Mouse (Mus musculus) heart, embryonic 10.5 days (tissue): ENCODE results near the gene Dbnl. TPM values are rescaled to one million over a fixed set of nuclear protein-coding genes. Genes with fewer than 3 reads are reported as not detected.
"Not testable (repeated sequence)": the region's sequence is repeated elsewhere in the genome, so short reads cannot be mapped to it uniquely, and the experiment has no call there.

Experiments
- DNase-seq: peaks from one replicate; pipeline ENCODE4 v3.0.0-alpha.2; 2017; ENCODE audit warnings: low spot score
- H3K27ac ChIP-seq: fragments of 300-500 bp; sonication (generic); 2 replicates; pipeline ENCODE4 v1.5.1; 2016; ENCODE audit warnings: mild to moderate bottlenecking
- H3K27me3 ChIP-seq: fragments of 300-500 bp; sonication (generic); 2 replicates; pipeline ENCODE4 v1.6.1; 2016; ENCODE audit warnings: mild to moderate bottlenecking; ENCODE audit not compliant: poor library complexity, insufficient read depth, severe bottlenecking
- H3K36me3 ChIP-seq: fragments of 300-500 bp; sonication (generic); 2 replicates; pipeline ENCODE4 v1.6.1; 2016; ENCODE audit warnings: mild to moderate bottlenecking, moderate library complexity
- H3K4me1 ChIP-seq: fragments of 300-500 bp; sonication (generic); 2 replicates; pipeline ENCODE4 v1.6.1; 2016; ENCODE audit warnings: mild to moderate bottlenecking
- H3K4me3 ChIP-seq: fragments of 300-500 bp; sonication (generic); 2 replicates; pipeline ENCODE4 v1.5.1; 2016; ENCODE audit warnings: mild to moderate bottlenecking, moderate library complexity
- H3K9me3 ChIP-seq: fragments of 300-500 bp; sonication (generic); 2 replicates; pipeline ENCODE4 v1.6.1; 2016; ENCODE audit warnings: mild to moderate bottlenecking, moderate library complexity
- WGBS: fragments of 180-500 bp; shearing (Covaris S2); methylation state at CpG from one replicate; pipeline ENCODE4 v1.1.7; 2016; 5-methylcytosine and 5-hydroxymethylcytosine counted together
- polyA plus RNA-seq: library from polyadenylated mRNA; unstranded; fragments of >200 nt; fragmentation: Nextera tagmentation; extraction: Ambion mirVana; gene quantifications from 2 replicates; pipeline ENCODE4 v1.2.1, GENCODE M21; 2016

The Dbnl gene
- polyA plus RNA-seq, 1 experiment from 2014 or later = 114 TPM

DNA sequence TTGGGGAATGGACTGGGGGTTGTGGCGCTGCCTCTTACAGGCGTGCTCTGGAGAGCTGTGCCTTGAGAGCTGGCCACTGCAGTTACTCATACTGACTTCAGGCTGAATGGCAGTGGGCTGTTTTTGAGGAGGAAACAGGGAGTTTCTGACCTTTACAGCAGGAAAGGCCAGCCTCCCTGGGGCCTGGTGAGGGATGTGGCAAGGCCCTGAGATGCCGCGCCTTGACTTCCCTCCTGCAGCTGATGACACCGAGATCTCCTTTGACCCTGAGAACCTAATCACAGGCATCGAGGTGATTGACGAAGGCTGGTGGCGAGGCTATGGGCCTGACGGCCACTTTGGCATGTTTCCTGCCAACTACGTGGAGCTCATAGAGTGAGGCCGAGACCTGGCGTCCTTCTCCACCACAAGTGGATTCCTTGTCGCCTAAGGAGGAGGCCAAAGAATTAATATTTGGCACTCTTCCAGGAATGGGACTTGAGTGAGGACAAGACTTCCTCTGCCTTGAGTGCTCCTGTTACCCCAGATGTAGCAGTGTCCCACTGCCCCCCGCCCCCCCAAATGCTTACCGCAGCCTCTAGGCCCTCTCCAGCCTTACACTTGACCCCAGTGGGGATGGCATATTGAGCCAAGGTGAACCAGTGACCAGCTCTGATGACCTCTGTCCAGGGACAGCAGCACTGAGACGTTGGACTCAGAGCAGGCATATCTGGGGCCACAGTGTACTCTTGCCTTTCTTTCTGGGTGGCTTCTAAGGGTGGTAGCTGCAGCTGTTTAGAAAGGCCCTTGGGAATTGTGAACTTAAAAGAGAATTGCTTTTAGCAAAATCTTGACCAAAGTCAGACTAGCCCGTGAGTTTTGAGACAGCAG lies 11.6 kb downstream of the Dbnl start:
- H3K4me1 ChIP-seq = peaks cover 73% of the 10 kb centered on the region
- H3K4me3 ChIP-seq = no peak overlapping the region
- WGBS = 79% methylated on average over 17 of the region's 17 CpGs
- DNase-seq = no peak
- H3K27ac ChIP-seq = 0 out of 2 replicates have a peak overlapping the region, but pooled peaks have one; percentile 43
- no peaks in the 10 kb centered on the region for H3K27me3 ChIP-seq
- H3K9me3 ChIP-seq = no peaks in the 10 kb centered on the region
- H3K36me3 ChIP-seq = peaks cover 67% of the 10 kb centered on the region

DNA sequence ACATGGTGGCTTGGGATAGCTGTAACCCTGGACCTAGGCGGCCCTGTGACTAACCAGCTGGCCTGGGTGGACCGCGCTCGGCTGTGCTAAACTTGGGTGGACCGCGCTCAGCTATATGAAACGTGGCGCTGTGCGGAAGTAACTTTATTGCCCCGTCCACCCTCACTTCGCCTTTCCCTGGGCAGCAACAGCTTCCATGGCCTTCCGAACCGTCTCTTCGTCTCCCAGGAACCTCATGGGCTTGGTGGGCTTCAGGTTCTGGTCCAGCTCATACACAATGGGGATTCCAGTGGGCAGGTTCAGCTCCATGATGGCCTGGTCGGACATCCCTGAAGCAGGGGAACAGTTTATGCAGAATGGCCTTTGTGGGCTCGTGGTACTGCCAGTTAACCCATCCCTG lies 13.2 kb downstream of the Dbnl start:
- Histone ChIP-seq H3K9me3 (no peaks in the 10 kb centered on the region), H3K36me3 (peaks cover 51% of the 10 kb centered on the region), H3K27ac (peak overlapping the region; percentile 89; the same call in 1 of the 2 replicates), H3K4me3 (peak overlapping the region; percentile 62), H3K4me1 (peaks cover 65% of the 10 kb centered on the region), H3K27me3 (no peaks in the 10 kb centered on the region)
- 91% methylated on average over 16 of the region's 16 CpGs for WGBS
- DNase-seq = no peak

DNA sequence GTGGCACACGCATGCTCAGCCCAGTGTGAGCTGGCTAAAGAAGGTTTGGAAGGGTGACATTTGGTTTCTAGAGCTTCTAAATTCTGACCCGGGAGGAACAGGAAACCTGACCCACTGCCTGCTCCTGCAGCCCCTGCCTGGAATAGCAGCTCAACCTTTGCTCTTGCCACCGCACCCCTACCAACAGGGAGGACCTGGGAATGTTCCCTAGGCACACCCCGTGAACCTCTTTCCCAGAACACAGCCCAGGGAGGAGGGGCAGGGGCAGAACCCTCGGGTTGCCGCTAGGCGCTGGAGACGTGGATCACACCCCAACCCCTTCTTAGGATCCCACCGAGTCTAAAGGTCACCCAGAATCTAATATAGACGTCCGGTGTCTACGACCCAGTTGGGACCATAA lies 13.7 kb downstream of the Dbnl start:
- H3K27ac ChIP-seq = peak overlapping the region; percentile 89
- peak overlapping the region; percentile 62 for H3K4me3 ChIP-seq

GRCm38 (mm10) chr11:5802457-5803217 lies 14.3 kb downstream of the Dbnl start:
- peak overlapping the region; percentile 62 for H3K4me3 ChIP-seq

More for the DNA sequence above, 13.7 kb downstream of the Dbnl start:
- WGBS = 62% methylated on average over 12 of the region's 12 CpGs
- Histone ChIP-seq H3K9me3 (no peaks in the 10 kb centered on the region), H3K4me1 (peaks cover 61% of the 10 kb centered on the region), H3K36me3 (peaks cover 46% of the 10 kb centered on the region), H3K27me3 (no peaks in the 10 kb centered on the region)
- DNase-seq = no peak

DNA sequence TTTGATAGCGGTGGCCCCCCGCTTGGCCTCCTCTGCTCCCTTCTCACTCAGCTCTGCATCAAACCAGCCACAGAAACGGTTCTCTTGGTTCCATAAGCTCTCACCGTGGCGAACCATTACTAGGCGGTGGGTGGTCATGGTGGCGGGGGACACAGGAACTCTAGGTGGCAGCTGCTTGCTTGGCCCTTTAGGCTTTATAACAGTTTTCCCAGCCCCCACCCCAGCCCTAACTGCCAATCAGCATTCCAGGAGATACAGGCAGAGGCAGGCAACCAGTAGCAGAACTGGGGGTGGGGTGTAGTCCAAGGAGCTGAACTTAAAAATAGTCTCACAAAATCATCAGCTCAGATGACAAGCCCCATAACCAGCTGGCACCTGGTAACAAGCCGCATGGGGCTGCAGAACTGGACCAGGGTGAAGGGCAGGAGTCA lies 15.3 kb downstream of the Dbnl start, which contains the start of gene Pgam2:
Gene Pgam2 (minus strand): TSS at position 183 of the 431 bp plus-strand sequence.
- peaks cover 51% of the 10 kb centered on the region for H3K4me1 ChIP-seq
- no peaks in the 10 kb centered on the region for H3K27me3 ChIP-seq
- H3K9me3 ChIP-seq = no peaks in the 10 kb centered on the region
- peak within 1 kb of the TSS; percentile 62 for H3K4me3 ChIP-seq
- 21% methylated on average over 8 of the region's 8 CpGs for WGBS
- peak; percentile 88 for DNase-seq
- H3K36me3 ChIP-seq = peaks cover 31% of the 10 kb centered on the region
- peak within 1 kb of the TSS; percentile 89 for H3K27ac ChIP-seq

More at GRCm38 (mm10) chr11:5802457-5803217, 14.3 kb downstream of the Dbnl start:
- no peaks in the 10 kb centered on the region for H3K27me3 ChIP-seq
- H3K36me3 ChIP-seq = peaks cover 39% of the 10 kb centered on the region
- no peak for DNase-seq
- peak overlapping the region; percentile 89 for H3K27ac ChIP-seq
- peaks cover 55% of the 10 kb centered on the region for H3K4me1 ChIP-seq
- WGBS = 56% methylated on average over 8 of the region's 8 CpGs
- H3K9me3 ChIP-seq = no peaks in the 10 kb centered on the region

DNA sequence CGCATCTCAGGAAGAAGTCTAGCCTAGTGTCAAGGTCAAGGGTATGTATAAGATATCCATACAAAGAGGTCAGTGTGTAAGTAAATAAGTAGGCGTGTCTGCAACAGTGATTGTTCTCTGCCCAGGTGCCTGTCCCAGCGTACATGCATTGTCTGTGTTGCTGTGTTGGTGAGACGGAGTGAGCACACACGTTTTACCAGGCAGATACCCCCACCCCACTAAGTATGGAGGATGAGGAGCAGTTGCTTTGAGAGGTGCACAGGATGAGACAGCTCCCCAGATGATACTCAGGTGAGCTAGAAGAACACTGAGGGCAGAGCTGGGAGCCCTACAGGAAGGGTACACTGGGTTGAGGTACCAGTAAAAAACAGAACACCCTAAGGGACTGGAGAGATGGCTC lies 15.9 kb downstream of the Dbnl start:
- Histone ChIP-seq H3K27me3 (no peaks in the 10 kb centered on the region), H3K4me3 (peak overlapping the region; percentile 62), H3K27ac (peak overlapping the region; percentile 89), H3K4me1 (peaks cover 49% of the 10 kb centered on the region), H3K9me3 (no peaks in the 10 kb centered on the region), H3K36me3 (peaks cover 25% of the 10 kb centered on the region)
- no peak for DNase-seq
- 74% methylated on average over 5 of the region's 5 CpGs for WGBS

DNA sequence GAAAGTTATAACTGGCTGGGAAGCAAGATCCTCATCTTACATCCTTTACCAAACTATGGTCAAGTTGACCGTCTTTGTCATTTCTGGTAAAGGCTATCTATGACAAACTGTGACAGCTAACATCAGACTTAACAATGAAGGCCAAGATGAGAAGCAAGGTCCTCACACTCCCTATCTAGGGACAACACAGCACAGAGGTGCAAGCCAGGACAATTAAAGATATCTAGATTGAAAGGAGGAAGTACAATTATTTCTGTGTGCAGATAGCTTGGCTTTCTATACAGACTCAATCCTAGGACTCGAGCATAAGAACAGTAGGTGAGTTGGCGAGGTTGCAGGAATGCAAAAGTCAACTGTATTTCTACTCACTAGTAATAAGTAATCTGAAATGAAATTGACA lies 17.4 kb downstream of the Dbnl start:
- Histone ChIP-seq H3K4me3 (no peak overlapping the region), H3K4me1 (peaks cover 35% of the 10 kb centered on the region), H3K27me3 (no peaks in the 10 kb centered on the region), H3K36me3 (peaks cover 9% of the 10 kb centered on the region), H3K9me3 (no peaks in the 10 kb centered on the region), H3K27ac (no peak overlapping the region)
- WGBS = 87% methylated on average over 3 of the region's 3 CpGs
- DNase-seq = no peak

DNA sequence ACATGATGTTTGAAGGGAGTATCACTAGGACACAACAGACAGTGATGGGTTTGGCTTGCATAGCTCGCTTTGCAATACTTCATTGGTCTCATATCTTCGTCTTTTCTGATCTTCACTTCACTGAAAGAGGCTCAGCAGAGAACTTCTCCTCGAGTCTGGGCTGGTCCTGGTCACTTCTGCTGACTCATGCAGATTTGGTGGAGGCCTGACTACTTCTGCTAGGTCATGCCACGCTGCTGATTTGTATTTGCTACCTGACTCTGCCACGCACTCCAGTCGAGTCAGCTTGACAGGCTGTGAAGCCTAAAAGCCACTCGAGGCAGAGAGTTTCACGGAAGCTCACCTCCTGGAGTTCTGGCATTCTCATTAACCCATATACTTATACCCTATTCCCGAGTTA lies 19.7 kb downstream of the Dbnl start:
- no peak overlapping the region for H3K4me3 ChIP-seq
- H3K36me3 ChIP-seq = no peaks in the 10 kb centered on the region
- peaks cover 16% of the 10 kb centered on the region for H3K4me1 ChIP-seq
- 84% methylated on average over 9 of the region's 9 CpGs for WGBS
- H3K27me3 ChIP-seq = no peaks in the 10 kb centered on the region
- H3K27ac ChIP-seq = no peak overlapping the region
- DNase-seq = no peak
- H3K9me3 ChIP-seq = no peaks in the 10 kb centered on the region

- H3K9me3 ChIP-seq, H3K4me3 ChIP-seq, H3K27me3 ChIP-seq, H3K4me1 ChIP-seq, DNase-seq, H3K36me3 ChIP-seq, H3K27ac ChIP-seq: not testable (repeated sequence)
- WGBS = 86% methylated on average over 4 of the region's 4 CpGs
These were observed 21.2 kb downstream of the Dbnl start for GRCm38 (mm10) chr11:5809487-5809886.

DNA sequence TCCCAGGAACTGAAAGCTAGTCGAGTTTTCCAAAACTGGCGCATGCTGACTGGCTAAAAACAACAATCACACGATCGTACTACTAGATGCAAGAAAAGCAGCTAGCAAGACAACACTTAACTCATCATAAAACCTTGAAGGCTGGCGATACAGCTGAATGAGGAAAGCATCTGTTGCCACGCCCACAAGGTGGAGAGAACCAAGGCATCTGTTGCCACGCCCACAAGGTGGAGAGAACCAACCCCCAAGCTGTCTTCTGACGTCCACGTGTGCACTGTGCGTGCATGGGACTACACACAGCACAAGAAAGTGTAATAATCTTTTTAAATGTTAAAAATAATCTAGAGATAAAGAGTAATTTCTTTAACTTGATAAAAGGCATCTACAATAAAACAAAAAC lies 25.1 kb downstream of the Dbnl start:
- no peak overlapping the region for H3K4me3 ChIP-seq
- 77% methylated on average over 10 of the region's 10 CpGs for whole genome bisulfite sequencing
- H3K27me3 ChIP-seq = no peaks in the 10 kb centered on the region
- H3K36me3 ChIP-seq = no peaks in the 10 kb centered on the region
- H3K27ac ChIP-seq = no peak overlapping the region
- no peaks in the 10 kb centered on the region for H3K4me1 ChIP-seq
- no peaks in the 10 kb centered on the region for H3K9me3 ChIP-seq
- no peak for DNase-seq

DNA sequence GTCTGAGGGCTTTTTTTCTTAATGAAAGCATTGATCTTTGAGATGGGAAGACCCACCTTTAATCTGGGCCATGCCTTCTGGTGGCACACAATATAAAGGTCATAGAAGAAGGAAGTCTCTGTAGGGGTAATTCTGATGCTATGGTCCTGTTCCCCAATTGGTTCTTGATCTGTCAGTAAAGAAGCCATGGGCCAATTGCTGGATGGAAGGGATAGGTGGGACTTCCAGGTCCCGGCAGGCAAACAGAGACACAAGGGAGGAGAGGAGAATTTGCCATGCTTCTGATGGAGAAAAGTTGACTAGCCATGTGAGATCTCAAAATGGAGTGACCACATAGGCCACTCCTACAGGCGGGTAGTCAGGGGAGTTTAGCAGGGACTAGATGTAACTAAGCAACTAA lies 30.9 kb downstream of the Dbnl start:
- Histone ChIP-seq H3K4me1 (no peaks in the 10 kb centered on the region), H3K9me3 (no peaks in the 10 kb centered on the region), H3K36me3 (no peaks in the 10 kb centered on the region), H3K27ac (no peak overlapping the region), H3K4me3 (no peak overlapping the region), H3K27me3 (no peaks in the 10 kb centered on the region)
- no peak for DNase-seq
- WGBS = 51% methylated on average over 2 of the region's 2 CpGs

- no peak overlapping the region for H3K4me3 ChIP-seq
- no peak overlapping the region for H3K27ac ChIP-seq
- no peak for DNase-seq
- H3K27me3 ChIP-seq = no peaks in the 10 kb centered on the region
- H3K9me3 ChIP-seq = no peaks in the 10 kb centered on the region
- peaks cover 25% of the 10 kb centered on the region for H3K36me3 ChIP-seq
- H3K4me1 ChIP-seq = 0 out of 2 replicates have a peak, but pooled peaks cover 6% of the 10 kb centered on the region
These were observed 37.1 kb downstream of the Dbnl start for GRCm38 (mm10) chr11:5825432-5825831.

- H3K4me3 ChIP-seq = no peak overlapping the region
- no peak for DNase-seq
- H3K36me3 ChIP-seq = peaks cover 50% of the 10 kb centered on the region
- H3K9me3 ChIP-seq = no peaks in the 10 kb centered on the region
- H3K4me1 ChIP-seq = peaks cover 16% of the 10 kb centered on the region
- no peaks in the 10 kb centered on the region for H3K27me3 ChIP-seq
- H3K27ac ChIP-seq = no peak overlapping the region
- WGBS = 86% methylated on average over 5 of the region's 5 CpGs
These were observed 39.6 kb downstream of the Dbnl start for GRCm38 (mm10) chr11:5827931-5828330.
